Mouse (Mus musculus) lung, postnatal 14 days (tissue): ENCODE measurements around the gene Wdr90.
A peak's percentile ranks its signal among the peaks of the same experiment; 100 is the strongest.

Experiments used
- DNase-seq: peaks from one replicate; pipeline ENCODE4 v3.0.0; 2021

The Wdr90 gene

GRCm38 (mm10) chr17:25860832-25861703 is at the start of gene Wdr90:
Wdr90 (minus strand) TSS chr17:25861501.
- DNase-seq, result peak; percentile 91

- DNase-seq, result no peak
Observed at GRCm38 (mm10) chr17:25907640-25908039, 46.3 kb upstream of the Wdr90 start.

- no peak for DNase-seq
Observed at GRCm38 (mm10) chr17:25903061-25903460, 41.8 kb upstream of the Wdr90 start.

- no peak for DNase-seq
Observed at GRCm38 (mm10) chr17:25900193-25900592, 38.9 kb upstream of the Wdr90 start.

GRCm38 (mm10) chr17:25895891-25896290 is 34.6 kb upstream of the Wdr90 start:
- no peak for DNase-seq

GRCm38 (mm10) chr17:25895415-25895814 is 34.1 kb upstream of the Wdr90 start:
- no peak for DNase-seq

GRCm38 (mm10) chr17:25893975-25894617 is 32.8 kb upstream of the Wdr90 start:
- peak; percentile 79 for DNase-seq

GRCm38 (mm10) chr17:25888837-25889236 is 27.5 kb upstream of the Wdr90 start:
- DNase-seq, result no peak

GRCm38 (mm10) chr17:25887467-25887866 is 26.2 kb upstream of the Wdr90 start:
- DNase-seq, result peak; percentile 49

- DNase-seq, result no peak
Observed at GRCm38 (mm10) chr17:25886806-25887205, 25.5 kb upstream of the Wdr90 start.

GRCm38 (mm10) chr17:25885636-25886035 is 24.3 kb upstream of the Wdr90 start:
- DNase-seq, result no peak

GRCm38 (mm10) chr17:25883824-25884223 is 22.5 kb upstream of the Wdr90 start:
- DNase-seq, result no peak

GRCm38 (mm10) chr17:25883268-25883667 is 22.0 kb upstream of the Wdr90 start:
- DNase-seq, result no peak

- no peak for DNase-seq
Observed at GRCm38 (mm10) chr17:25882306-25882705, 21.0 kb upstream of the Wdr90 start.

GRCm38 (mm10) chr17:25881691-25882090 is 20.4 kb upstream of the Wdr90 start:
- no peak for DNase-seq

GRCm38 (mm10) chr17:25880913-25881641 is 19.8 kb upstream of the Wdr90 start:
- DNase-seq, result no peak

- no peak for DNase-seq
Observed at GRCm38 (mm10) chr17:25880196-25880910, 19.1 kb upstream of the Wdr90 start, which contains the start of gene Wfikkn1. Wfikkn1 (minus strand) TSS chr17:25880858.

GRCm38 (mm10) chr17:25879750-25880149 is 18.4 kb upstream of the Wdr90 start:
- no peak for DNase-seq

GRCm38 (mm10) chr17:25879261-25879660 is 18.0 kb upstream of the Wdr90 start:
- peak; percentile 35 for DNase-seq

GRCm38 (mm10) chr17:25878611-25879180 is 17.4 kb upstream of the Wdr90 start:
- no peak for DNase-seq

GRCm38 (mm10) chr17:25877741-25878610 is 16.7 kb upstream of the Wdr90 start:
- no peak for DNase-seq
